Mouse (Mus musculus) megakaryocyte, embryonic 14.5 days (primary cell): Measurements from ENCODE around the gene Tmem219. TPM values are rescaled to one million over a fixed set of nuclear protein-coding genes. Genes with fewer than 3 reads are reported as not detected.

Experiments
- H3K27me3 ChIP-seq: replicated peaks from 2 replicates; pipeline ENCODE3; 2012; ENCODE audit warnings: inconsistent platforms
- H3K36me3 ChIP-seq: replicated peaks from 2 replicates; pipeline ENCODE3; 2012; ENCODE audit warnings: low read length, inconsistent platforms, mixed read lengths
- H3K4me1 ChIP-seq: 2 replicates; pipeline ENCODE4 v1.6.1; 2012; ENCODE audit warnings: inconsistent platforms
- H3K4me3 ChIP-seq: replicated peaks from 2 replicates; pipeline ENCODE3; 2012; ENCODE audit warnings: moderate library complexity, mild to moderate bottlenecking, inconsistent platforms
- H3K9me3 ChIP-seq: 2 replicates; pipeline ENCODE4 v1.6.1; 2012; ENCODE audit warnings: inconsistent platforms
- FLI1 ChIP-seq: IDR thresholded peaks from 2 replicates; pipeline ENCODE4 v1.6.1; 2012; ENCODE audit warnings: low read length, inconsistent platforms, mixed read lengths
- GATA1 ChIP-seq: IDR thresholded peaks from 3 replicates; pipeline ENCODE4 v1.6.1; 2012; ENCODE audit warnings: mixed read lengths, low read length, inconsistent platforms, borderline replicate concordance
- polyA plus RNA-seq: library from polyadenylated mRNA; stranded (reverse); fragments of >175 nt; gene quantifications from 2 replicates; pipeline ENCODE4 v1.2.3, GENCODE M21; 2012; ENCODE audit warnings: low replicate concordance; ENCODE audit not compliant: insufficient read depth

The Tmem219 gene
- polyA plus RNA-seq, 1 experiment, result 50.9 TPM

DNA sequence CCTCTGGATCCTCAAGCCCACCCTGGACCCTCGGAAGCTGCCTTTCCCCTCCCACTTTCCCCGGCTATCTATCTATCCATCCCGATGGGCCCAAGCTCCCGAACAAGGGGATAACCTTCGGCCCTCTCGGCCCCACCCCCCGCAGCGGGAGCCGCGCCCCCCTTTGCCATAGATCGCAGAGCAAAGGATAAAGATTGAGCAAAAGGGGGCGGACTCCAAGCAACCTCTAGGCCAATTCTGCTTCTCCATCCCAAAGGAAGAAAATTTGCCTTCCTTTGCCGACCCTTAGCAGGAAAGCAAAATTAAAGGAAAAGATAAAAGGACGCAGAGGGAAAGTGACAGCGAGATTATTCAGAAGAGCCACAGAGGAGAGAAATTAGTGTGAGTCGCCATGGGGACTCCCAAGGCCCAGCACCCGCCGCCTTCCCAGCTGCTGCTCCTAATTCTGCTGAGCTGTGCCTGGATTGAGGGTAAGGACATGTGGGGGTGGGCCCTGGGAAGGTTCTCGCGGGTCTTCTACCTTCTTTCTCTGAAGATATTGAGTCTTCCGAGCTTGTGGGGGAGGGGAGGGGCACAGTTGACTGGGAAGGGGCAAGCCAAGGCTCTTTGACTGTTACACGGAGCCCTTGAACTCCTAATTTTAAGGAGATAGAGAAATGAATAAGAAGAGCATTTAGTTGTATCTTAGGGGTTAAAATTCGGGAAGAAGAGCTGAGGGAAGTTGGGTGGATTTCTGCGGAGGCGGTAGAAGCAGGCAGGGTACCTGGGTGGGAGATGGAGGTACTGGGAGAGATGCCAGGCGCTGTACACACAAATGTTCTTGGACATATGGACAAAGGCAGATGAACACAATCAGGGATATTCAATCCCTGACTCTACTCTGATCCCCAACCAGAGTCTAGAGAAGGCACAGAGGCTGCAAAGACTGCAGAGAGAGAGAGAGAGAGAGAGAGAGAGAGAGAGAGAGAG is 28.2 kb upstream of the Tmem219 start:
- Histone ChIP-seq H3K4me1 (peaks cover 30% of the 10 kb centered on the region), H3K4me3 (no peak overlapping the region), H3K27me3 (peaks cover 66% of the 10 kb centered on the region), H3K36me3 (peaks cover 19% of the 10 kb centered on the region), H3K9me3 (no peaks in the 10 kb centered on the region)
- TF ChIP-seq FLI1 (no peak), GATA1 (no peak)

DNA sequence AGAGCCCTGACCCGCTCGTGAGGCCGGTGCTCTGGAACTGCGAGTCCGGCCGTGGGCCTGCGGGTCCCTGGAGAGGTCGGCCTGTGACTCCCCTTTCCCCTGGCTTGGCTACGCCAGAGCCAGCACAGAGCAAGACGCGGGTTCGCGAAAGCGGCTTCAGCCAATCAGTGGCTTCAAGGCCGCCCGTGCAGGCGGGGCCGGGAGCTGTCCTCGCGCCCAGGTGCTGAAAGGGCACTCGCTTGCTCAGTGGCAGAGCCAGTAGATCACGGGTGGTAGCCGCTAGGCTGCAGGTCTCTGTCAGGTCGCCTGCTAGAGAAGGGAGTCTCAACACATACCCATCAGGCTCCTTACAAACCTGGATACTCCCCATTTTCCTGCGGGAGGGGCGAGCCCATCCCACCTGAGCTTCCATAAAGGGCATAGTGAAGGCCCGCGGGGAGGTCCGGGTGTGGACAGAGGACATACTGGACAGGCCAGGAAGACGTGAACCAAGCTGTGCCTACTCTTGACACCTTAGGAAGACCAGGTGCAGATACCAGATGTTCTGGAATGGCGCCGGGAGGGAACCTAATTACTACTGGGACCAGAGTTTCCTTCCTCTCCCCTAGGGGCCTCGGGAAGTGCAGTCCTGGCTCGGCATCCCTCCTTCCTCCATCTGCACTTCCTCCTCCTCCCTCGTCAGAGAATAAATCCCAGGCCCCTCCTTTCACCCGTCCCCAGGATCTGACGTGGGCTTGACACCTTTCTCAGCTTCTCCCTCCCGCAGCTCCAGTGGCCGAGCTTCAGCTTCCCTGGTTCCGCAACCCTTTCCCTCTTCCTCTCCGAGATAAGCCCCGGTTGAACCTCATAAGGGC is 27.3 kb upstream of the Tmem219 start, which contains the start of gene Sez6l2:
Gene Sez6l2, plus strand, starts transcription at position 771 of the 854 bp plus-strand sequence.
- Histone ChIP-seq H3K4me3 (peak within 1 kb of the TSS; percentile 89), H3K27me3 (peaks cover 60% of the 10 kb centered on the region), H3K4me1 (peaks cover 30% of the 10 kb centered on the region), H3K36me3 (peaks cover 25% of the 10 kb centered on the region), H3K9me3 (no peaks in the 10 kb centered on the region)
- TF ChIP-seq GATA1 (no peak), FLI1 (no peak)

DNA sequence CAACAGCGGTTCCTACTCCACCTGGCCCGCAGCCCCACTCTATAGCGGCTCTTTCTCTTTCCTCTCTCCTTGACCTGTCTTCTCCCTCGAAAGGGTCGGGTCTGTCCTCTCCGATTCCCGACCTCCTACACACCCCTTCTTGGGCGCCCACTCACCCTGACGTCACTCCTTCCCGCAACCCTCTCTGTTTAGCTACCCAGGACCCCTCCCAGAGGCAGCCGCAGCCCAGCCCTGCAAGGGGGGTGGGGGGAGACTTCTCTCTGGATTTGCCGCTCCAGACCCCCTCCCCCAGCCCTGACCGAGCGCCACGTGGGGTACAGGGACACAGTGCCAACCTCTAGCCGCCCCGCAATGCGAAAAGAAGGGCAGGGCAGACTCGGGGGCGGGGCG is 26.7 kb upstream of the Tmem219 start, which contains the start of gene Asphd1:
Gene Asphd1, minus strand, starts transcription at position 180 of the 390 bp plus-strand sequence.
- Histone ChIP-seq H3K9me3 (no peaks in the 10 kb centered on the region), H3K4me3 (peak within 1 kb of the TSS; percentile 89), H3K4me1 (peaks cover 30% of the 10 kb centered on the region), H3K27me3 (peaks cover 56% of the 10 kb centered on the region), H3K36me3 (peaks cover 31% of the 10 kb centered on the region)
- TF ChIP-seq FLI1 (no peak), GATA1 (no peak)

DNA sequence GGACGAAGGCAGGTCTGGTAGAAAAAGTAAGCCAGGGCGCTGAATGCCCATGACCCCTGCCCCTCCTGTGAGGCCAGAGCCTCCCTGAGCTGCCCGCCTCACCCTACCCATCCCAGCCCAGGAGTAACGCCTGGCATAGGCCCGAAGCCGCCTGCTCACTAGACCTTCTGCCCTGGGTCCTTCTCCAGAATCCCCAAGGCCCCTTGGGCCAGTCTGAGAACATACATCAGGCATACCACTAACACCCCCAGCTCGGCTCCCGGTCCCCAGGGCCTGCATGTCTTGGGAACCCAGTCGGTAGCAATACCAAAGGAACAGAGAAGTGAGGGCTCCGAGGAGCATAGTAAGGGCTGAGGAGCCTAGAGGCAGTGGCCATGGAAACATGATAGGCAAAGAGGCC is 25.9 kb upstream of the Tmem219 start:
- no peaks in the 10 kb centered on the region for H3K9me3 ChIP-seq
- peaks cover 39% of the 10 kb centered on the region for H3K36me3 ChIP-seq
- peaks cover 30% of the 10 kb centered on the region for H3K4me1 ChIP-seq
- no peak overlapping the region for H3K4me3 ChIP-seq
- H3K27me3 ChIP-seq, result peaks cover 49% of the 10 kb centered on the region
- no peak for TF ChIP-seq FLI1
- no peak for TF ChIP-seq GATA1

DNA sequence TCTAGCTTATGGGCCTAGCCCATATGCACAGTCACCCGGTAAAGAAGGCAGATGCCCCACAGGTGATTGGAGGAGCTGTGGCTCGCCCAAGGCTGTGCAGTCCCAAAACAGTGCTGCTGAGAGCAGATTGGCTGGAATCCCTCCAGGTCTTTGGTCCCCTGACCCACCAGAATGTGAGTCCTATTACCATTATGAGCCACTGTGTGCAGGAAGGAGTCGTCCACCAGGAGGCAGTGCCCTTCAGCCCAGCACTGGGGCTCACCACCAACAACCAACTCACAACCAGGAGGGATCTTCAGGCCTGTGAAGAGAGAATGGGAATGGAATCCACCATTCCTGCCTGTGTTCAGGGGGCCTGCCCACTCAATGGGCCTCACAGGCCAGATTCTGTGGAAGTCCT is 23.8 kb upstream of the Tmem219 start:
- H3K4me3 ChIP-seq, result no peak overlapping the region
- TF ChIP-seq FLI1 (no peak), GATA1 (no peak)
- peaks cover 30% of the 10 kb centered on the region for H3K4me1 ChIP-seq
- H3K9me3 ChIP-seq, result no peaks in the 10 kb centered on the region
- H3K27me3 ChIP-seq, result peaks cover 30% of the 10 kb centered on the region
- H3K36me3 ChIP-seq, result peaks cover 60% of the 10 kb centered on the region

DNA sequence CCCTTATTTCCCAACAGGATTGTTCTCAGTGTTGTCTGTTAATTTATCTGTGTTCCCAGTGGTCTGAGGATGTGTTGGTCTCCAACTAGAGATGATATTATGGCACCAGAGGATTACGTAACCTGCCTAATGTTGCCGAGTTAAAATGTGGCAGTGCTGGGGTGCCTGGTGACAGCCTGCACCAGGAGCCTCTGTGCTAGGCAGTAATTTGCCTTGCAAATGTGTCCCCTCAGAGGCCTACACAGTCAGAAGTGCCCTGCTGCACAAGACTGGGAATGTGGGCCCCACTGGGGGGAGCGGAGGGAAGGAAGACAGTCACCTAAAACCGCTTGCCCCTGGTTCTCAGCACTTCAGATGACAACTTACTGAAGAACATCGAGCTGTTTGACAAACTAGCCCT is 19.1 kb upstream of the Tmem219 start:
- TF ChIP-seq GATA1 (no peak), FLI1 (no peak)
- Histone ChIP-seq H3K4me1 (peaks cover 23% of the 10 kb centered on the region), H3K27me3 (no peaks in the 10 kb centered on the region), H3K36me3 (peaks cover 90% of the 10 kb centered on the region), H3K4me3 (no peak overlapping the region), H3K9me3 (no peaks in the 10 kb centered on the region)

DNA sequence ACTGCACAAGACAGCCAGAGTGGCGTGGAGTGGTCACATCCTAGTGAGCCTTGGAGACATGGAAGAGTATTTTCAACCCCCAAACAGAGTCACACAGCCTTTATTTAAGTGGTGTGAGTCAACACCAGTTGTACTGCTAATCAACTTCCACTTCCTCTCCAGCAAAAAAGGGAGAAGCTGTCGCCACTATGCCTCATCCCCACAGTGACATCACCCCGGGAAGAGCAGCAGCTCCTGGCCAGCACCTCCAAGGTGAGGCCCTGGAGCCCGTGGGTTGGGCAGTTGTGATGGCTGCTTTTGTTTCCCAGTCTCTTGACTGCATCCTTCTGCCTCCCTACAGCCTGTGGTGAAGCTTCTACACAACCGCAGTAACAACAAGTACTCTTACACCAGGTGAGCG is 18.5 kb upstream of the Tmem219 start:
- Histone ChIP-seq H3K27me3 (no peaks in the 10 kb centered on the region), H3K4me3 (peak overlapping the region; percentile 1), H3K36me3 (peaks cover 90% of the 10 kb centered on the region), H3K9me3 (no peaks in the 10 kb centered on the region), H3K4me1 (peaks cover 23% of the 10 kb centered on the region)
- TF ChIP-seq GATA1 (no peak), FLI1 (no peak)

DNA sequence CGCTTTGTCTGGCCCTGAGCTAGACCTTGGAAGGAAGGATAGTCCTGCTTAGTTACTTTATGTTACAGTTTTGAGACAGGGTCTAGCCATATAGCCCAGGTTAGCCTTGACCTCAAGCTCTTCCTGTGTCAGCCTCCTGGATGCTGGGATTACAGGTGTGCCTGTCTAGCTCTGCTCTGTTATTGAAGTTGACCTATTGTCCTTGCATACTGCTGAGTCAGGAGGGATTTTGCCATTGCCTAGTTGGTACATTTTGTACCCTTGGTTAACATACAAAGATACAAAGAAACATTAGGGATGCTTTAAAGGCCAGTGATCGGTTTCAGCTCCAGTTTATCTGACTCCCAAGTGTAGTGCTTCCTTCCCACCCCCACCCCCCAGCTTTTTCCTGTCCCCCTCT is 9.9 kb upstream of the Tmem219 start:
- H3K9me3 ChIP-seq, result no peaks in the 10 kb centered on the region
- TF ChIP-seq GATA1, result no peak
- no peak for TF ChIP-seq FLI1

DNA sequence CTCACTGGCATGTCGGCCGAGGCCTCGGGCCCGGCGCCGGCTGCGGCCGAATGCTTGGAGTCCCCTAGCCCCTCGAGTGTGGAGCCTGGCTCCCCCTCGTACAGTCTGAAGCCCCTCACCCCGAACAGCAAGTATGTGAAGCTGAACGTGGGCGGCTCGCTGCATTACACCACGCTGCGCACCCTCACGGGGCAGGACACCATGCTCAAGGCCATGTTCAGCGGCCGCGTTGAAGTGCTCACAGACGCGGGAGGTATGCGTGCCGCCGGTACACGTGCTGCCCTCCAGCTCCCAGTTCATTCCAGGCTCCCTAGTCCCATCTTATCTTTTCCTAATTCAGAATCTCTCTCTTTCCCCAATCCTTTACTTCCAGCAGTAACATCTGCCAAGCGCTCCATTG is 6.3 kb upstream of the Tmem219 start:
- H3K4me1 ChIP-seq, result peaks cover 74% of the 10 kb centered on the region
- H3K4me3 ChIP-seq, result peak overlapping the region; percentile 100
- no peaks in the 10 kb centered on the region for H3K9me3 ChIP-seq
- TF ChIP-seq FLI1 (no peak), GATA1 (no peak)
- no peaks in the 10 kb centered on the region for H3K27me3 ChIP-seq
- peaks cover 36% of the 10 kb centered on the region for H3K36me3 ChIP-seq

More for the DNA sequence above, 9.9 kb upstream of the Tmem219 start:
- no peak overlapping the region for H3K4me3 ChIP-seq
- peaks cover 45% of the 10 kb centered on the region for H3K4me1 ChIP-seq
- peaks cover 71% of the 10 kb centered on the region for H3K36me3 ChIP-seq
- H3K27me3 ChIP-seq, result no peaks in the 10 kb centered on the region

DNA sequence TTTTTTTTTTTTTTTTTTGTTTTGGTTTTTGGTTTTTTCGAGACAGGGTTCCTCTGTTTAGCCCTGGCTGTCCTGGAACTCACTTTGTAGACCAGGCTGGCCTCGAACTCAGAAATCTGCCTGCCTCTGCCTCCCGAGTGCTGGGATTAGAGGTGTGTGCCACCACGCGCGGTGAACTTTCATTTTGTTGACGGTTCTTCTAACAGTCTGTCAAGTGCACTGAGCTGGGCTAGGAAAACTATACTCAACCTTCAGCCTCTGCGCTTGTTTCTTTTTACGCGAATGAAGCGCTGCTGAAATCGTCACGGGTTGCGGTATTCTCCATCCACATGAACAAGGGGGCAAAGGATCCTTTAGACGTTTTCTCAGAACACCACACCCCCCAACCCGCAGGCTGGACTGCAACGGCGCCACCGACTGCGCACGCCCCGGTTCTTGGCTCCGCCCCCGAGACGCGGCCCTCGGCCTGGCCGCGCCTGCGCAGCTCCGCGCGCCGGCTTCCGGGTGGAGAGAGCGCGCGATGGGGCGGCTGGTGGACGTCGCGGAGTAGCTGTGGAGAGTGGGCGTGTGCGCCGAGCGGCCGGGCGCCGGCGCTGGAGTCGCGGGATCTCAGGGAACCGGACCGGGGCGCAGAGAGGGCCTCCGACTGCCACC is 5.8 kb upstream of the Tmem219 start, which contains the start of gene Kctd13:
Gene Kctd13, plus strand, starts transcription at position 496 of the 654 bp plus-strand sequence.
- Histone ChIP-seq H3K36me3 (peaks cover 32% of the 10 kb centered on the region), H3K27me3 (no peaks in the 10 kb centered on the region), H3K9me3 (no peaks in the 10 kb centered on the region), H3K4me1 (peaks cover 77% of the 10 kb centered on the region), H3K4me3 (peak within 1 kb of the TSS; percentile 100)
- TF ChIP-seq GATA1 (no peak), FLI1 (no peak)
